Mouse (Mus musculus): ENCODE measurements around the gene Prf1. TPM values are rescaled to one million over a fixed set of nuclear protein-coding genes. Genes with fewer than 3 reads are reported as not detected.

Prf1 gene
- polyA plus RNA-seq, 1 experiment from 2014 or later, result 0.19 TPM

GRCm38 (mm10) chr10:61346374-61346773 lies 48.7 kb downstream of the Prf1 start:
- H3K4me2 ChIP-seq, result no peak overlapping the region
- no peaks in the 10 kb centered on the region for H3K27me3 ChIP-seq (replicated peaks; ENCODE audit: control insufficient read depth, insufficient read depth, low read length)
- WGBS, result 14% methylated on average over 10 of the region's 10 CpGs
- ATAC-seq (replicated peaks; ENCODE audit: low FRiP score) (no peak), DNase-seq (ENCODE audit: low spot score) (no peak)
- no peaks in the 10 kb centered on the region for H3K9me3 ChIP-seq (ENCODE audit: control insufficient read depth, low read length)
- H3K27ac ChIP-seq (ENCODE audit: low read depth, low read length), result no peak overlapping the region
- no peak overlapping the region for H3K9ac ChIP-seq (ENCODE audit: low read depth, low read length)
- H3K36me3 ChIP-seq (ENCODE audit: control insufficient read depth, insufficient read depth, low read length), result peaks cover 10% of the 10 kb centered on the region
- H3K4me1 ChIP-seq (replicated peaks; ENCODE audit: control insufficient read depth, insufficient read depth, low read length), result 0 out of 2 replicates have a peak, but pooled peaks cover 3% of the 10 kb centered on the region
- no peak overlapping the region for H3K4me3 ChIP-seq (ENCODE audit: low read depth, low read length)

- ATAC-seq (replicated peaks; ENCODE audit: low FRiP score) (no peak), DNase-seq (ENCODE audit: low spot score) (no peak)
- 71% methylated on average over 4 of the region's 4 CpGs for WGBS
- Histone ChIP-seq H3K36me3 (ENCODE audit: control insufficient read depth, insufficient read depth, low read length) (peaks cover 13% of the 10 kb centered on the region), H3K27me3 (replicated peaks; ENCODE audit: control insufficient read depth, insufficient read depth, low read length) (no peaks in the 10 kb centered on the region), H3K4me2 (no peak overlapping the region), H3K4me1 (replicated peaks; ENCODE audit: control insufficient read depth, insufficient read depth, low read length) (0 out of 2 replicates have a peak, but pooled peaks cover 1% of the 10 kb centered on the region), H3K9ac (ENCODE audit: low read depth, low read length) (no peak overlapping the region), H3K4me3 (ENCODE audit: low read depth, low read length) (no peak overlapping the region), H3K9me3 (ENCODE audit: control insufficient read depth, low read length) (no peaks in the 10 kb centered on the region), H3K27ac (ENCODE audit: low read depth, low read length) (no peak overlapping the region)
Observed at GRCm38 (mm10) chr10:61351216-61351615, 53.6 kb downstream of the Prf1 start.

Other genes starting within 250 kb of the Prf1 start
- gene Pcbd1, start 208.5 kb upstream of the Prf1 start, polyA plus RNA-seq (2014; fragmentation: Nextera tagmentation; extraction: Ambion mirVana), result 130 and 137 TPM in 2 replicates
- 32.0 and 32.1 TPM in 2 replicates for gene Sgpl1, start 150.1 kb upstream of the Prf1 start, polyA plus RNA-seq (2014; fragmentation: Nextera tagmentation; extraction: Ambion mirVana)
- gene Tbata, start 125.9 kb upstream of the Prf1 start, polyA plus RNA-seq (2014; fragmentation: Nextera tagmentation; extraction: Ambion mirVana), result not detected in 2 replicates
- gene Adamts14, start 24.4 kb upstream of the Prf1 start, polyA plus RNA-seq (2014; fragmentation: Nextera tagmentation; extraction: Ambion mirVana), result 0.48 and 0.92 TPM in 2 replicates
- 17.0 and 18.4 TPM in 2 replicates for gene Pald1, start 85.7 kb downstream of the Prf1 start, polyA plus RNA-seq (2014; fragmentation: Nextera tagmentation; extraction: Ambion mirVana)
- gene Nodal, start 120.1 kb downstream of the Prf1 start, polyA plus RNA-seq (2014; fragmentation: Nextera tagmentation; extraction: Ambion mirVana), result 0.84 and 0.86 TPM in 2 replicates
- gene Eif4ebp2, start 154.8 kb downstream of the Prf1 start, polyA plus RNA-seq (2014; fragmentation: Nextera tagmentation; extraction: Ambion mirVana), result 27.1 and 33.3 TPM in 2 replicates
- 12.0 and 14.1 TPM in 2 replicates for gene Lrrc20, start 178.0 kb downstream of the Prf1 start, polyA plus RNA-seq (2014; fragmentation: Nextera tagmentation; extraction: Ambion mirVana)

Measured in liver, embryonic 11.5 days (tissue).